Mouse (Mus musculus): Measurements from ENCODE around the gene Nepro. TPM values are rescaled to one million over a fixed set of nuclear protein-coding genes. Genes with fewer than 3 reads are reported as not detected.

Nepro gene
- polyA plus RNA-seq, 1 experiment: 0.81 TPM

DNA sequence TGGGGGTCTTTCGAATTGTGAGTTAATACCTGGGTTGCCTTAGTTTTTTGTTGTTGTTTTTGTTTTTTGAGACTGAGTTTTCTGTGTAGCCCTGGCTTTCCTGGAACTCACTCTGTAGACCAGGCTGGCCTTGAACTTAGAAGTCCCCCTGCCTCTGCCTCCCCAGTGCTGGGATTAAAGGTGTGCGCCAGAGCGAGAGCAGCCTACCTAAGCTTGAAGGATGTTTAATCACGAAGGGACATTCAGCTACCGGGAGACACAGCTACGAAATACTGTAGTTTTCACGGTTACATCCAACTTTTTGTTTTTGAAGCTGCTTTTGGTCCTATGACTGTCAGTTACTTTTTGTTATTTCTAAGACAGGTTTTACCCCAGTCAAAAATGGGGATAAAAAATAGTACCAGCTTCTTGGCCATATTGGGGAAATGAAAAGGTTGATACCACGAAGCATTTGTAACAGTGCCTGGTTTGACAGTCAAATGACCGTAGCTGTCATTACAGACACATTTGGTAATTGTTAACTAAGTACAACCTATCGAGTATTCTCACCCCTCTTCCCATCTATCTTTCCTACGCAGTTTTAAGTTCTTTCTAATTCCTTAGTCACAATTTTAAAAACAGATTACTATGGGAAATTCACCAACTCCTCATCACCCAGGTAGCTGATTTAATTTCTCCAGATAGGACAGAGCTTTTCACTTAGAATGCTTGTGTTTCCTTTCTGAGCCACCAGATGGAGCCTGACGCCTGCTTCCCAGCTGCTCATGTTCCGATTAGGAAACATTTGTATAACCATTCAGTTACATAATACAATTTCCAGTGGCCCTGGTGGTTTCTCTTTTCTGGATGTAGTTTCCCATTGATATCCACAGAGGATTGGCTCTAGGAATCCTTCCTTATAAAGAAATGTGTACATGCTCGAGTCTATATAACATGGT lies 1.5 kb downstream of the Nepro start:
- peak overlapping the region; percentile 95 for H3K4me3 ChIP-seq (replicated peaks)
- no peaks in the 10 kb centered on the region for H3K9me3 ChIP-seq
- peaks cover 61% of the 10 kb centered on the region for H3K4me1 ChIP-seq
- no peaks in the 10 kb centered on the region for H3K27me3 ChIP-seq (replicated peaks)
- TF ChIP-seq GATA1 (IDR thresholded peaks at IDR 0.05; ENCODE audit: borderline replicate concordance, low read length): no peak
- TF ChIP-seq FLI1 (IDR thresholded peaks at IDR 0.05; ENCODE audit: low read length): no peak
- H3K36me3 ChIP-seq (replicated peaks; ENCODE audit: low read length): peaks cover 29% of the 10 kb centered on the region

- Histone ChIP-seq H3K4me3 (replicated peaks) (peak overlapping the region; percentile 75), H3K36me3 (replicated peaks; ENCODE audit: low read length) (peaks cover 48% of the 10 kb centered on the region), H3K4me1 (peaks cover 65% of the 10 kb centered on the region), H3K27me3 (replicated peaks) (no peaks in the 10 kb centered on the region), H3K9me3 (no peaks in the 10 kb centered on the region)
- no peak; the same call in 2 of the 3 replicates for TF ChIP-seq GATA1 (IDR thresholded peaks at IDR 0.05; ENCODE audit: borderline replicate concordance, low read length)
- no peak for TF ChIP-seq FLI1 (IDR thresholded peaks at IDR 0.05; ENCODE audit: low read length)
These were observed 3.4 kb downstream of the Nepro start for GRCm38 (mm10) chr16:44727525-44727924.

DNA sequence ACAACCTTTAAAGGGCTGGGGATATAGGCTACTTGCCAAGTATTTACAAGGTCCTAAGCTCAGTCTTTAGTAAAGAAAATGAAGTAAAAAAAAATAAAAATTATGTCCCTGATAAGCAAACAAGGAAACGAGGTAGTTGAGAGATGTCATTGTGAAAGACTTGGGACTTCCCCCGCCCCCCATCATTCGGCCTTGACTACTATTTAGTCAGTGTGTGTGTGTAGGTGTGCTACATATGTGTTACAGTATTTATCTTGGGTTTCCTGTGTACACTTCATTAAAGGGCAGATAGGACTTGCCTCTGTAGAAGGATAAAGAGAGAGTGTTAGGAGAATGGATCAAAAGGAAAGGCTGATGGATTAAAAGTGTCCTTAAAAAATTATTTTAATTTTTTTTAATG lies 10.0 kb downstream of the Nepro start:
- H3K36me3 ChIP-seq (replicated peaks; ENCODE audit: low read length): peaks cover 95% of the 10 kb centered on the region
- H3K4me3 ChIP-seq (replicated peaks): no peak overlapping the region
- no peaks in the 10 kb centered on the region for H3K9me3 ChIP-seq
- peaks cover 19% of the 10 kb centered on the region for H3K4me1 ChIP-seq
- no peaks in the 10 kb centered on the region for H3K27me3 ChIP-seq (replicated peaks)
- TF ChIP-seq FLI1 (IDR thresholded peaks at IDR 0.05; ENCODE audit: low read length) (no peak), GATA1 (IDR thresholded peaks at IDR 0.05; ENCODE audit: borderline replicate concordance, low read length) (no peak)

DNA sequence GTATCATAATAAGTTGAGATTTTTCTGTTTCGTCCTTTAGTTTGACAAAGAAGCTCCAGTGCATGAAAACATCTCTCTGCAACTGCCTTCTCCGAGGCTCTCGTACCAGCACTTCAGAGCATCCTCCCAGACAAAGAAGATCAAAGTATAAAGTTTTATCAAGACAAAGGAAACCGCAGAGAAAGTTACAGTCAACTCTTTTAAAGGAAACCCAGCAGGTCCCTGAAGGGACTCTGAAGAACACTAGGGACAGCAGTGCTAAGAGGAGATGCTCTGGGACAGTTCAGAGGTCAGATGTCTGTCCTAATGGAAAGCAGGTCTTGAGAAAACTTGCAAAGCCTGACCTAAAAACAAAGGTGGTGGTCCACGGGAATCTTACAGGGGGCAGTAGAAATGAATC lies 11.6 kb downstream of the Nepro start:
- no peak overlapping the region for H3K4me3 ChIP-seq (replicated peaks)
- no peak for TF ChIP-seq GATA1 (IDR thresholded peaks at IDR 0.05; ENCODE audit: borderline replicate concordance, low read length)
- no peak for TF ChIP-seq FLI1 (IDR thresholded peaks at IDR 0.05; ENCODE audit: low read length)

DNA sequence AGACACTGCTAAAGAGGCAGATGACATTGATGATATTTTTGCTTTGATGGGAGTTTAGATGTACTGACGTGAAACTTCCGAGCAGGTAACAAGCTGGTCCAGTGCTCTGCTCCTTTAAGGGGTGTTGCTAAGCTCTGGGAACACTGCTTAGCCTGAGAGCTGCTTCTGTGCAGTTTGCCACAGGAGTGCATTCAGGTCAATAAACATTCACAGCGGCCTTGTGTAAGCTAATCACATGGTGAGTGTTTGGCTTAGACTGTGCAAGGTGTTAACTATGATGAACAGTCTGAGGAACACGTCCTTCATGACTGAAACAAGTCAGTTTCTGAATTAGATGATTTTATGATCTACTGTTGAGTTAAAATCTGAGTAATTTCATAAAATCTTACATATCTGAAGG lies 12.0 kb downstream of the Nepro start:
- Histone ChIP-seq H3K27me3 (replicated peaks) (no peaks in the 10 kb centered on the region), H3K9me3 (no peaks in the 10 kb centered on the region), H3K4me1 (peaks cover 7% of the 10 kb centered on the region), H3K36me3 (replicated peaks; ENCODE audit: low read length) (peaks cover 97% of the 10 kb centered on the region), H3K4me3 (replicated peaks) (no peak overlapping the region)
- TF ChIP-seq FLI1 (IDR thresholded peaks at IDR 0.05; ENCODE audit: low read length) (no peak), GATA1 (IDR thresholded peaks at IDR 0.05; ENCODE audit: borderline replicate concordance, low read length) (no peak)

More for the DNA sequence above, 11.6 kb downstream of the Nepro start:
- H3K4me1 ChIP-seq: peaks cover 11% of the 10 kb centered on the region
- H3K27me3 ChIP-seq (replicated peaks): no peaks in the 10 kb centered on the region
- H3K9me3 ChIP-seq: no peaks in the 10 kb centered on the region
- H3K36me3 ChIP-seq (replicated peaks; ENCODE audit: low read length): peaks cover 96% of the 10 kb centered on the region

GRCm38 (mm10) chr16:44742753-44743152 lies 18.7 kb downstream of the Nepro start:
- peaks cover 23% of the 10 kb centered on the region for H3K4me1 ChIP-seq
- peaks cover 54% of the 10 kb centered on the region for H3K36me3 ChIP-seq (replicated peaks; ENCODE audit: low read length)
- H3K9me3 ChIP-seq: no peaks in the 10 kb centered on the region
- TF ChIP-seq GATA1 (IDR thresholded peaks at IDR 0.05; ENCODE audit: borderline replicate concordance, low read length) (no peak), FLI1 (IDR thresholded peaks at IDR 0.05; ENCODE audit: low read length) (no peak)
- no peak overlapping the region for H3K4me3 ChIP-seq (replicated peaks)
- no peaks in the 10 kb centered on the region for H3K27me3 ChIP-seq (replicated peaks)

GRCm38 (mm10) chr16:44745471-44745865 lies 21.4 kb downstream of the Nepro start:
- TF ChIP-seq FLI1 (IDR thresholded peaks at IDR 0.05; ENCODE audit: low read length): no peak
- TF ChIP-seq GATA1 (IDR thresholded peaks at IDR 0.05; ENCODE audit: borderline replicate concordance, low read length): no peak

DNA sequence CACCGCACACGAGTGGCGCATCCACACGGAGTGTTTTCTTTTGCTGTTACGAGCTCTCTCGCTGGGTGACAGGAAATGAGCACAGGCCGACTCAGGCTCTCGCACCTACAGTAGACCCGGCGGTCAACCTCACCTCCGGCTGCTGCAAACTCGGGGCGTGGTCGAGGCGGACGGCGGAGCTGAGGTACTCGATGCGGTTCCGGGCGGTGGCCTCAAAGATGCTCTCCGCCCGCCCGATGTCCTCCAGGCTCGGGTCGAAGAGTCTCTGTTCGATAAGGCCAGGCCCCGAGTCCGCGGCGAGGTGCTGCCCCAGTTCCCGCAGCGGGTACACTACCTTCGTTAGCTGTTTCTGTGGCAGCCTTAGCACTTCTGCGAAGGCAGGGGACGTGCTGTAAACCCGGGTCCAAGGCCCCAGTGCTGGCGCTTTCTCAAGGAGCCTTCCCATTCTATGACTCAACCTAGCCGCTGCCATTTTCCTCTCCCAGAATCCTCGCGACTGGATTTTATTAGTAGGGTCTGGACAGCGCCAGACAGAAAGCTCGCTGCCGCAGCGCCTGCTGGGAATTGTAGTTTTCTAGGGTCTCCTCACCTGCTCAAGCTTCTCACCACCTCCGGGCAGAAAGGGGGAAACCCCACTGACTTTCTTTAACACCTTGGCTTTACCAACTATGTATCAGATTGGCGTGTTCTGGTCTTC lies 21.9 kb downstream of the Nepro start, which contains the start of gene Gtpbp8:
TSS of gene Gtpbp8 (minus strand) at position 498 of the 697 bp plus-strand sequence.
- Histone ChIP-seq H3K36me3 (replicated peaks; ENCODE audit: low read length) (peaks cover 23% of the 10 kb centered on the region), H3K4me1 (peaks cover 20% of the 10 kb centered on the region), H3K9me3 (no peaks in the 10 kb centered on the region), H3K4me3 (replicated peaks) (peak within 1 kb of the TSS; percentile 99), H3K27me3 (replicated peaks) (no peaks in the 10 kb centered on the region)
- TF ChIP-seq FLI1 (IDR thresholded peaks at IDR 0.05; ENCODE audit: low read length) (no peak), GATA1 (IDR thresholded peaks at IDR 0.05; ENCODE audit: borderline replicate concordance, low read length) (no peak)

More at GRCm38 (mm10) chr16:44745471-44745865, 21.4 kb downstream of the Nepro start:
- Histone ChIP-seq H3K4me3 (replicated peaks) (peak overlapping the region; percentile 99), H3K4me1 (peaks cover 20% of the 10 kb centered on the region), H3K27me3 (replicated peaks) (no peaks in the 10 kb centered on the region), H3K9me3 (no peaks in the 10 kb centered on the region), H3K36me3 (replicated peaks; ENCODE audit: low read length) (peaks cover 29% of the 10 kb centered on the region)

DNA sequence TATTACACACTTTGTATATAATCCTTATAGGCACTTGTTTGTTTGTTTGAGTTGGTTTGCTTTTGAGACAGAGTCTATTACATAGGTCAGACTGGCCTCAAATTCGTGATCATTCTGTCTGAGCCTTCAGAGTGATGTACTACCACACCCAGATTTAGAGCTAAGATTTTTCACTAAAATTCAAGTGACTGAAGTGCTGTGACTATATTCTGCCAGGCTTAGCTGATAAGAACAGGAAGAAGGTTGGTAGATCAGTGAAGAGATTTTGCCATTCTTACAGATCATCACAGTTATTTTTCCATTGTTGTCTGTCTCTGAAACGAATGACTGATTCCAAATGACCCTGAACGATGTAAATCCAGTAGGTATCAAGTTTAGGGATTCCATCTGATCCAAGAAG lies 23.9 kb downstream of the Nepro start:
- no peak overlapping the region for H3K4me3 ChIP-seq (replicated peaks)
- H3K36me3 ChIP-seq (replicated peaks; ENCODE audit: low read length): peaks cover 9% of the 10 kb centered on the region
- peaks cover 20% of the 10 kb centered on the region for H3K4me1 ChIP-seq
- H3K9me3 ChIP-seq: no peaks in the 10 kb centered on the region
- TF ChIP-seq FLI1 (IDR thresholded peaks at IDR 0.05; ENCODE audit: low read length) (no peak), GATA1 (IDR thresholded peaks at IDR 0.05; ENCODE audit: borderline replicate concordance, low read length) (no peak)
- peaks cover 2% of the 10 kb centered on the region for H3K27me3 ChIP-seq (replicated peaks)

All from megakaryocyte, embryonic 14.5 days (primary cell).